Mouse (Mus musculus): ENCODE results near the gene 1500015O10Rik.

Gene 1500015O10Rik

GRCm38 (mm10) chr1:43774126-43774525 lies 43.7 kb downstream of the 1500015O10Rik start:
- DNase-seq (ENCODE audit: low spot score), result no peak

DNA sequence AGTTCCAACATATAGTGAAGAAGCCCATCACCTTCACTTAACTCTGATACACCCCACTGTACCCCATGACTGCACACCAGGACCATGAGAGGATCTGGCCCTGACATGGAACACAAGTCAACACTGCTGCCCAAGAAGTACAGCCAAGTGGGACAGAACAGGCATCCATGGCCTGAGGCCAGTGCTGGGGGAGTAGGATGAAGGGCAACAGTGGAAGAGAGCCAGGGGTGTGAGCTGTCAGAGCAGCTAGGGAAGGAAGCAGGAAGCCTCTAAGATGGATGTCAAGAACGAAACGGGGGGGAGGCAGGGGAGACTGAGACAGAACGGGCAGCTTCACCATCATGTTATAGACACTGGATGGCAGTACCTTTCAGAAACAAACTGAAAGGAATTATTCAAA lies 45.7 kb downstream of the 1500015O10Rik start:
- DNase-seq (ENCODE audit: low spot score), result no peak

DNA sequence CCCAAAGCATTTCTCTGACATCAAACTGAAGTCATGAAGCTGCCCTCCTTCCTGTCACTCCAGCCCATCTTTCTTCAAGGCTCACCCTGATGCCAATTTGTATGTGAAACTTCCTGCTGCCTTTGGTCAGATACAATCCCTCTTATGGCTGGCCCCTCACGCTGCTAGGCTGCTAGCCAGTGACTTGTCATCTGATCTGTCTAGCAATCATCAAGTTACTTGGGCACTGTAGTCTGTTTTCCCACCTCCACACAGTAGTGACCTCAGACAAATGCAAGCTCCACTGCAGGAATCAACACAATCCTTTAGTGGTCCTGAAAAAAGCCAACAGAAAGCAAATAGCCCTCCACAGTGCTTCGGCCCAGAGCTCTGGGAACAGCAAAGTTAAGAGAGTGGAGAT lies 50.8 kb downstream of the 1500015O10Rik start:
- no peak for DNase-seq (ENCODE audit: low spot score)

DNA sequence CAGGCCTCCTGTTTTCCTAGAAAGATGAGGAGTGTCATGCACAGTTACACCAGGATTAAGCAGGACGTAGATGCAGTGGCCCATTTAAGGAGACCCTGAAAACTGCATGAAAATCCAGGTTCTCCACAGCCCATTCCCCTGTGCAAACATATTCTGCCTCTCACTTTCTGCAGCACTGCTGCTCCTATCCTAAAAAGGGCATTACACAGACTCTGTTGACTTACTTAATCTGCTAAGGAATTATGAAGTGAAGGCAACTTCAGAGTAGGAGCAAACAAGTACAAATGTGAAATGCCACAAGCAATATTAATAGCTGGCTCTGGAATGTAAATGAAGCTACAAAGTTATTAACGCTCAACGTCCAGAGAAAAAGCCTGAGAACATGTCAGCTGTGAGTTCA lies 51.3 kb downstream of the 1500015O10Rik start:
- DNase-seq (ENCODE audit: low spot score), result no peak

- DNase-seq (ENCODE audit: low spot score), result no peak
Measured at GRCm38 (mm10) chr1:43782680-43783079, 52.3 kb downstream of the 1500015O10Rik start.

DNA sequence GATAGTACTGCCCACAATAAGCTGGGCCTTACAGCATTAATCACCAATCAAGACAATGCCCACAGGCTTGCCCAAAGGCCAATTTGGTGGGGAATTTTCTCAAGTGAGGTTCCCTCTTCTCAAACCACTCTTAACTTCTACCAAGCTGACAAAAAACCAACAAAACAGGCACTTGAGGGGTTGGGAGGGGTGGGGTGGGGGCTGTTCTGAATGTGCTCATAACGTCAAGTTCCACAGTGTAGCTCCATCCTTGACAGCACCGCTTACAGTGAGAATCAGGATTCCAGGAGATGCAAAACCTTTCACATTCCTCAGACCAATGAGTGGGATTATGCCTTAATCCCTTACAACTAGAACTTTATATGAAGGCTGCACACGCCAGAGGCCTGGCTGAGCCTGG lies 52.8 kb downstream of the 1500015O10Rik start:
- DNase-seq (ENCODE audit: low spot score), result no peak

DNA sequence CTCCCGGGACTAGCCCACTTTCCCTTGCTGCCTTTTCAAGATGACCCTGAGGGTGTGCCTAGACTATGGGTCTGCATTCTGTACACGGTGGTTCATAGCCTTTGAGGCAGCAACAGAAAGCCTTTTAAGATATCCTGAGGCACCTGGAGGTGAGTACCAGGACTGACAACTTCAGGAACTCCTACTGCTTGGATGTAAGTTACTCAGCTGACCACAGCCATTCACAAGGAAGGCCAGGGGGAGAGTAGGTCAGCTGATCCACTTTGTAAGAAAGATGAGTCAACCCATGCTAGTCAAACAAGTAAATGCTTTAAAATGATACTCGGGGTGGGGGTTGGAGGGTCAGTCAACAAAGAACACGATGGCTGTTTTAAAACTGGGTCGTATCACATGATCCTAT lies 54.9 kb downstream of the 1500015O10Rik start:
- DNase-seq (ENCODE audit: low spot score), result no peak

DNA sequence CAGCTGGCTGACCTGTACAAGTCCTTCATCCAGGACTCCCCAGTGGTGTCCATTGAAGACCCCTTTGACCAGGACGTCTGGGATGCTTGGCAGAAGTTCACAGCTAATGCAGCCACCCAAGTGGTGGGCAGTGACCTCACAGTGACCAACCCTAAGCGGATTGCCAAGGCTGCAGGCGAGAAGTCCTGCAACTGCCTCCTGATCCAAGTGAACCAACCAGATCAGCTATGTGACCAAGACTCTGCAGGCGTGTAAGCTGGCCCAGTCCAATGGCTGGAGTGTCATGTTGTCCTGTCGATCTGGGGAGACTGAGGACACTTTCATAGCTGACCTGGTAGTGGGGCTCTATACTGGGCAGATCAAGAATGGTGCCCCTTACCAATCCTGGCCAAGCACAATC lies 56.3 kb downstream of the 1500015O10Rik start:
- no peak for DNase-seq (ENCODE audit: low spot score)

GRCm38 (mm10) chr1:43789765-43790164 lies 59.4 kb downstream of the 1500015O10Rik start:
- no peak for DNase-seq (ENCODE audit: low spot score)

Measured in spleen, adult 12 weeks (tissue).